Mouse (Mus musculus): ENCODE measurements around the gene Zfp628.

- TF ChIP-seq CTCF (IDR thresholded peaks at IDR 0.05; ENCODE audit: low read depth) (no peak), EP300 (IDR thresholded peaks at IDR 0.05; ENCODE audit: low read depth) (no peak)
These were observed 10.7 kb downstream of the Zfp628 start, which contains the start of gene Ssc5d for GRCm38 (mm10) chr7:4925441-4926381.

Measured in heart, postnatal 0 days (tissue).